Mouse (Mus musculus) right cerebral cortex, postnatal 25 days (tissue): ENCODE results near the gene Srbd1.

Source experiments
- DNase-seq: peaks from one replicate; pipeline ENCODE4 v3.0.0; 2022

Srbd1 gene

DNA sequence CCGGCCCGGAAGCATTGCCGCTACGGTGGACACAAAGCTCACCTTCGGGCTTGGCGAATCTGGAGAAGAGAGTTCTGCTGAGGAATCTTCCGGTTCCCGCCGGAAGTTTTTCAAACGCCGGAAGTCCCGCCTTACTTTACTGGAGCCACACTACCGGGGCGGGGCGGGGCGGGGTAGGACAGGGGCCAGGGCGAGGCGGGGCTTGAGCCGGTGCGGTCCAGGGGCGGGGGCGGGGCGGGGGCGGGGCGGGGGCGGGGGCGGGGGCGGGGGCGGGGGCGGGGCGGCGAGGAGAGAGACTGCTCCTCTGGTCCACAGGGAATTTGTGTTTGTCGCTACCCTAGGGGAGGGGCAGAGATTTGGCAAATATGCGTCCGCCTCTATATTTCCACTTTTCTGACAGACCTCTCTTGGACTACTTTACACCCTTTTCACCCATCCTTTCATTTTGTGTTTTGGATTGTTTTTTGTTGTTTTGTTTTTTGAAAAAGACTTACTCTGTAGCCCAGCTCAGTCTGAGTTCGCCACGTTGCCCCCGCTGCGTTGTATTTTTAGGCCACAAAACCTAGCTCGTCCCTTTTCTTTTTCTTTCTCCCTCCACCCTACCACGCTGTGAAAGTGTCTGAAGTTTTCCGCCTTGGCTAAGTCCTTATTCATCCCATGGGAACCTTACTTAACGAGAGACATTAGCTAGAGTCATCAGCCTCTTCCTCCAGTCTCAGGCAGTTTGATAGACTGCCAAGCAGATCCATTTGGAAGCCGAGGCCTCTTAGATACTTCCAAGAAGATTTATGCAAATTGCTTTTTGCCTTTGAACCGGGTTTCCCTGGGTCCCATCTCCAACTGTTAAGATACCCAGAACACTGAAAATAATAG is at the start of gene Srbd1:
Gene Srbd1, minus strand, starts transcription at position 97 of the 873 bp plus-strand sequence.
- DNase-seq, result peak; percentile 87

DNA sequence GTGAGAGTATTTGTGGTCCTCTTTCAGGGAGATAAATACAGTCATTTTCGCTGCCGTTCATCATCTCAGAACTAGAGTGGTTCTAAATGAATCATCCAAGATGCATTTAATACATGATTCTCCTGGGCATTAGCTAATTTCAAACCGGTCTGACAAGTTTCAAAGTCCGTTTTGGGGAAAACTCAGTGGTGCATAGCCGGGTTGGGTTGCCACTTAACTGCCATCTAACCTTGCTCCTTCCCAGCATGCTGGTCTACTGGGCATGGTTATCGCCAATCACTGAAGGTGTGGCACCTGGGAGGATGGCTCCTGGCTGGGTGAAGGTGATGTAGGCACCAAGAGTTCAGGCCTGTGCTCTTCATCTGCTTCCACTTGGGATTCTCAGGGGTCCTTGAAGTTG is 49.0 kb upstream of the Srbd1 start:
- no peak for DNase-seq

DNA sequence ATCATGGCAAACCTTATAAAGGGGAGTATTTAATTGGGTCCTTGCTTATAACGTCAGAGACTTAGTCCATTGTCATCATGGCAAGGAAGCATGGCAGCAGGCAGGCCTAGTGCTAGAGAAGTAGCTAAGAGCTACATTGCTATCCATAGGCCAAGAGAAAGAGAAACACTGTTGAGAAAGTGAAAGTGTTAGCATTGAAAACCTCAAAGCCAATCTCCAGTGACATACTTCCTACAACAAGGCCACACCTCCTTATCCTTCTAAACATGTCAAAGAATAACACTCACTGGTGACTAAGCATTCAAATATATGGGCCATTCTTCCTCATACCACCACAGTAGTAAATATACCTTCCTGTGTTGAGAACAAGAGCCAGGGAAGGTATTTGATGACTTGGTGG is 42.8 kb upstream of the Srbd1 start:
- DNase-seq, result no peak

DNA sequence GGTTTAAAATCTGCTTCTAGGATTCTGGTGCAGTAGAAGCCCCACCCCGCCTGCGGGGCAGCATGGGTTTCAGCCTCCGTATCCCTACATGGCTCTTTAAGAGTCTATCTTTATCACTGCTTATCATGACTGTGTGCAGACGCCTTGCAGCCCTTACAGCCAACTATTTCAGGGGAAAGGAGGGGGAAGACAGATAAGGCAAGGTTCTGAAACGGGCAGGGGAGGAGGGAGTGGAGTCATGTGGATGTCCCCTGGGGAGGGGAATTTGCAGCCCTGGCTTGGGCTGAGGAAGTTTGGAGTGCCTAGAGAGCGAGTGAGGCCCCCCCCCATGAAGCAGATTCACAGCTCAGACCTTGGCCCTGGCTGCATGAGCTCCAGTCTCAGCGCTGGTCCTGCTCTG is 40.6 kb upstream of the Srbd1 start:
- DNase-seq, result no peak

DNA sequence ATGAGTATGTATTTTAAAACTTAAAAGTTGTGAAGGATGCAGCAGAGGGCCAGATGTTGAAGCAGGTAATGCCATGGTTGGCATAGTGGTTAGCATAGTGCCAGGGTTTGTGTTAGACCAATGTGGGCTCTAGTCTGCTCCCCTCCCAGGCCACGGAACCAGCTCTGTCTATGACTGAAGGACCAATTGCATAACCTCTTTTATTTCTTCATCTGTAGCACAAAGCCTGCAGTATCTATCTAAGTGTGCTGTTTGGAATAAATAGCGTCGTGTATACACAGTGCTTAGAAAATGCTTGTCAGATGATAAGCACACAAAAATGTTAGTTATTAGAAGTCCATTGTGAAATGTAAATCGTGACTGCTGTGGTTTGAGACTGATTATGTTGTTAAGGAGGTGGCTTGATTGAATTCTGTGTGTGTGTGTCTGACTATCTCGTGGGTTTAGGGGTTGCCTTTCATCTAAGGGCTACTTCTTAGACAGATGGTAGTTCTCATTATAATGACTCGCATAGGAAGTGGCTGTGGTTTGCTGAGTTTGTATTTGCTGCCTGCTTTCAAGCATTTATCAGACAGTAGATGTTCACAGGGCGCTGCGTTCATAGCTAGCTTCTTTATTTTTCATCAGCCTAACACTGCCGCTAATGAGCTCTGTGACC is 39.7 kb upstream of the Srbd1 start:
- no peak for DNase-seq

DNA sequence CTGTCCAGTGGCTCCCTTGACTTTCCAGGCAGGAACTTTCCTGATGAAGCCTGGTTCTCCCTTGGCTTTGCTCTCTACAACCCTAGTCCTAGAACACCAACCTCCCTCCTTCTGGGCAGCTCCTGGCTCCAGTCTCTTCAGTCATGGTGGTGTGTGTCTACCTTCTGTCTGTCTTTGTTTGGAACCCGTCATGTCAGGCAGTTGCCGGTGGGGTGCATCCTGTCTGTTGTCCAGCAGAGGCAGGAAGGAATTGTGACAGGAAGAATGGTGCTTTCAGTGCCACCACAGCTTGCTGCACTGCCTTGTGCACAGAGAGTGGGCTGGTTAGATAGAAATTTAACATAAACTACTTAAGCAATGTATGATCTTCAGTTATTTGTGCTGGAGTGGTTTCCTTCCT is 38.8 kb upstream of the Srbd1 start:
- DNase-seq, result no peak

DNA sequence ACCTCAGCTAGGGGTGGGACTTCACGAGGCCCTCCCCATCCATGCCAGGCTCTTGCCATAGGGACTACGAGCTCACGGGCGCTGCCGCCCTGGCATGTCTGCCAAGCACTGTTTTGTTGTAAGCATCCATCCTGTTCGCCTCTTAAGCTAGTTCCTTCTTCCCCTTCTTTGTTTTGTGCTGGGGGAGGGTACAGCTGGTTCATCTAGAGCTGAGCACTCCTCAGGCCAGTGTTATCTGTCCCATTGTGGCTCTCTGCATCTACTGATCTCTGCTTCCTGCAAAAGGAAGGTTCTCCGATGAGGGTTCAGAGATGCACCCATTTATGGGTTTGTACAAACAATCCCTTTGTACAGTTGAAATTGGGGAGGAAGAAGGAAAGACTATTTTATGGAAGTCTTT is 31.7 kb upstream of the Srbd1 start:
- no peak for DNase-seq

DNA sequence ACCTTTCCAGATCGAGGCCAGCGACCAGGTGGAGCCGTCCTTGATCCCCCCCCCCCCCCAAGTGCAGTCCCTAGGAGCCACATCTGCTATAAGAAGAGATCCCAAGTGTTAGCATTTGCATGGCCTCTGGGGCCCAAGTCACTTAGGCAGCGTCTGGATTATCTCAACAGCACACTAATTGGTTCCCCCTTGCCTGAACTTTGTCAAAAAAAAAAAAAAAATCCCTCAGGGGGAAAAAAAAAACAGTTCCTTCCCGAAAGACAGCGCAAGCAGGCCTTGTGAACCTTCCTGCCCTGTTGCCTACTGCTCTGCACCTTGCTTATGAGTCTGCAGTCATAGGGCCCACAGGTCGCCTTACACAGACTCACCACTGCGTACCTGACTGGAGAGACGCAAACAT is 30.5 kb upstream of the Srbd1 start:
- DNase-seq, result no peak

DNA sequence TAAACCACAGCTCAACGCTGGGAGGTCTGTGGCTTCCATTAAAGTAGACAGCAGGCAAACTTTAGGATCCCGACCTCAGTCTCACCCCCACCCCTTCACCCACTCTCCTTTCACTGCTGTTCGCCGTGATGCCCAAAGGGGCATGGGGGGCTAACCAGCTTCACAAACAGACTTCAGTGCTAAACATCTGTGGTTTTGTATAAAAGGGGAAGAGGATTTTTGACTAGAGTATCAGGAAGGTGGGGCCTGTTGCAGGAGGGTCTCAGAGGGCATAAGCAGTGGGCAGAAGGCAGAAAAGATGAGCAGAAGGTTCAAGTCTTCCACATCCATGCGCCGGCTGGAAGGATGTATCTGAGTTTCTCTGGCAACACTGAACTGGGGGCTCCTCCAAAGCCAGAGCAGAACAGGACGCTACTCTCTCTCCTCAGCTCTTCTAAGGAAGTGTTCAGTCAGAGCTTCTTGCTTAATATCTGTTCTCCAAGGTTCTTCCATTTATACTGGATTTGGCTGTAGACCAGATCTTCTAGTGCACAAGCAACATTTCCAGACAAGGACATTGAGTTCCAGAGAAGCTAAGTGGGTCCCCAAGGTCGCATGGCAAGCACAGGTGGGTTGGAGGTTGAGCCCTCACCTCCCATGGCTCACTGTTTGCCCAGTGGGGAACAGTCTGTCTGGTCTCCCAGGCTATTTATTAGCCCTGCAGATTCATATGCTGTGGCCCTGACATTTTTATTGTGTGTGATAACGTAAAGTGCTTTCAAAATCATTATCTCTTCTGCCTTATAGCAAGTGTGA is 25.4 kb upstream of the Srbd1 start:
- DNase-seq, result no peak

DNA sequence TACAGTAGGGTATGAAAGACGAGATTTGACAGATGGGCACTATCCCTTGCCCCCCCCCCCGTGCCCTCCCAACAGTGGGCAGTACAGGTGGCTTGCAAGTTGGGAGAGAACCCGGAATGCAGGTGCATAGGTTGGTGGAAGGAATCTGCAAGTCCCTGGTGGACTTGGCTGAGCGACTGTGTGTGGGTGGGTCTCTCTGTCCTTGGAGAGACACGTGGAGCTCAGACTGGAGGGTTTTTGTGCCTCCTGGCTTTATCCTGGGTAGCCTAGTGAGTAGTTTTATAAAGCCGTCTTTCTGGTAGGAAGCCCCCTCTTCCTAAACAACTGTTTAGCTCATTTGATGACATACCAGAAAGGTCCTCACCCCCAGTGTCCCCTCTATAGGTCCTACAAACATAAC is 24.1 kb upstream of the Srbd1 start:
- DNase-seq, result no peak

DNA sequence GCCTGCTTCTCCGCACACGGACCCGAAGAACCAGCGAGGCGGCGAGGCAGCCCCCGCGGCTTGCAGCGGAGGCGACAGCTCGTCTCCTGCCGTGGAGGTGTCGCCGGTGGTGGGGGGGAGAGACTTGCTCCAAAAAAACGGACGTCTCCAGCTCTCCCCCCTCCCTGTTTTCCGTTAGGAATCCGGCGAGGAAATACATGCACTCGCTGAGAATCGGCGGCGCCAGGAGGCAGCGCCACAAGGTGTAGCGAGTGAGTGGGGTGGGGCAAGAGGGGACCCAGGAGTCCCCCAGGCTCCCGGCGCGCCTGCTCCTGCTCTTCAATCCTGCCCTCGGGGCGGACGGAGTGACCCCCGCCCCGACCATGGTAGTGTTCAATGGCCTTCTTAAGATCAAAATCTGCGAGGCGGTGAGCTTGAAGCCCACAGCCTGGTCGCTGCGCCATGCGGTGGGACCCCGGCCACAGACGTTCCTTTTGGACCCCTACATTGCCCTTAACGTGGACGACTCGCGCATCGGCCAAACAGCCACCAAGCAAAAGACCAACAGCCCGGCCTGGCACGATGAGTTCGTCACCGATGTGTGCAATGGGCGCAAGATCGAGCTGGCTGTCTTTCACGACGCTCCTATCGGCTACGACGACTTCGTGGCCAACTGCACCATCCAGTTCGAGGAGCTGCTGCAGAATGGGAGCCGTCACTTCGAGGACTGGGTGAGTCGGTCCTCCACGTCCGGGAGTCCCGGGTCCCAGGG is 23.4 kb upstream of the Srbd1 start:
- peak; percentile 66 for DNase-seq

DNA sequence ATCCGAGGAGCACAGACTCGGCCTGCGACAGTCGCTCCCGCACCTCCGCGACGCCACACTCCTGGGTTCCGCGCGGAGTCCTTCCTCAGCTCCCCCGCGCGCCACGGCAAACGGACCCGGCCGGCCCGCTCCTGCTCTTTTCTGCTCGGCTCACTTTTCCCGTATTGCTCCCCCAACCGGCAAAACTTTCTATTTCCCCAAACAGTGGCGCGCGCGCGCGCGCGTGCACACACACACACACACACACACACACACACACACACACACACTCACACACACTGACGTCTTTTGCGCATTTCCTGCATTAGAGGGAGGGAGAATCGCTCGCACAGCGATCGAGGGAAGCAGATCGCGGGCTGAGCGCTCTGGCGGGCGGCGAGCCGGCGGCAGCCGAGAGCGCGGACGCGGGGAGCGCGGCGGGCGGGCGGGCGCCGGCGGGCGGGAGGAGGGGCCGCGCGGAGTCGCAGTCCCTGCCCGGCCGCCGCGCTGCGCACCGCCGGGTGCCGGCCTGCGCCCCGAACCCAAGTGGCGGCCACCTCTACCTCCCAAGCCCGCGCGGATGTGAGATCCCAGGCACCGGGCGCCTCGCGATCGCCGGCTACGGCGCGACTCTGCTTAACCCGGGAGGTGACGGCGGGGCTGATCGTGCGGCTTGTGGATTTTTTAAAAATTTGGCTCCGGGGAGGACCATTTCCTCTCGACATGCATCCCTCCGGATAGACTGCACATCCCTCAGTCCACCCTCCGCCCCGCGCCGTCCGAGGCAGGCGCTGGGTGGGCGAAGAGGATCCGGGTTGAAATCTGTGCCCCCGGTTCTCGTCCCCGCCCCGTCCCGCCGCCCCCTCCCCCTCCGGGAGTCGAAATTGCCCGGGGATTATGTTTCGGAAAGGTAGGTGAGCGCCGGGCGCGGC is 22.6 kb upstream of the Srbd1 start, which contains the start of gene Prkce:
Gene Prkce, plus strand, starts transcription at position 466 of the 911 bp plus-strand sequence.
- DNase-seq, result peak; percentile 82

DNA sequence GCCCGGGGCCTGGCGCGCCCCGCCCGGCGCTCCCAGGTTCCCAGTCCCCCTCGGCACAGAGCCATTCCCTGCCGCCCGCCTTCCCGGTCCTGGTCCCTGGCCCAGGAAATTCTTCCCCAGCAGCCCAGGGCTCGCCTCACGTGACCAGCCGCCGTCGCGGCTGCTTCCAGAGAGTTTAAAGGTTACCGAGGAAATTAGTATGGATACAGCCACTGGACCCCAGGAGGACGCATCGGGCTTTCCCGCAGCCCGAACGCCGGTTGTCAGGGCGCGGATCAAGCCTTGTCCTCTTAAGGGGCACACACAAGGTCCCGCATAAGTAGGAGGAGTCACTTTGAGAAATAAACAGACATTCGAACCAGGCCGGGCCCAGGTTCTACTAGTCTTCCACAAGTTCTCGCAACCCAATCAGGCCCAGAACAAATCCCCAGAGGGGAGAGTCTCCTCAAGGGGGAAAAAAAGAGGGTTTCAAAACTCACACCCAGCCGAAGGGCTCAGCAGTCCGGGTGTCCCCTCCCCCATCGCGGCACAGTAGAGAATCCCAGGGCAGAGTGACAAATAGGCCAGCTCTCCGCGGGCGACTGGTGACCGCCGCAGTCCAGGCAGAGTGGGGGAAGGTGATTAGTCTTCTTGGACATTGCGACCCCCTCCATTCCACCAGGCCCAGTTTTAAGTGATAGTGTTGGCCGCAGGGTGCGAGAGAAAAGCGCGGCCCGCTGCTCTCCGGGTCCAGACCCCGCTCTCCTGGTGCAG is 21.8 kb upstream of the Srbd1 start:
- peak; percentile 68 for DNase-seq

DNA sequence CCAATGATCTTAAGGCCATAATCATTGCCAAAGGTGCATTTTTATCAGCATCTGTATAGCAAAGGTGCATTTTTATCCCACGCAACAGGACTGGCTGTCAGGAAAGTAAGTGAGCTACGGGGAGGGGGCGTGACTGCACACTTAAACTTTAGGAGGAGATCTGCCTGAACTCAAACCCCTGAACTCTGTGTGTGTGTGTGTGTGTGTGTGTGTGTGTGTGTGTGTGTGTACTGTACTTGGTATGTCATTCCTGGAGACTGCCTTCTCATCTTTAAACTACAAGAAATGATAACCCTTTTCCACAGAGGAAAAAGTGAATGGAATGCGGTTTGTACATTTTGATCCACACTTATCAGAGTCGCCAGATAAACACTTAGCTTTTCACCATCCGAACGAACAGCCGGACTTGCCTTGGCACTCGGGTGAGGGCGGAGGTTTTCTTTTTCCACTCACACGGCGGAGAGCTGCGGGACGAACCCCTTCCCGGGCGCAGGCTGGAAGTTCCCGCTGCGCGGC is 21.1 kb upstream of the Srbd1 start:
- DNase-seq, result no peak

DNA sequence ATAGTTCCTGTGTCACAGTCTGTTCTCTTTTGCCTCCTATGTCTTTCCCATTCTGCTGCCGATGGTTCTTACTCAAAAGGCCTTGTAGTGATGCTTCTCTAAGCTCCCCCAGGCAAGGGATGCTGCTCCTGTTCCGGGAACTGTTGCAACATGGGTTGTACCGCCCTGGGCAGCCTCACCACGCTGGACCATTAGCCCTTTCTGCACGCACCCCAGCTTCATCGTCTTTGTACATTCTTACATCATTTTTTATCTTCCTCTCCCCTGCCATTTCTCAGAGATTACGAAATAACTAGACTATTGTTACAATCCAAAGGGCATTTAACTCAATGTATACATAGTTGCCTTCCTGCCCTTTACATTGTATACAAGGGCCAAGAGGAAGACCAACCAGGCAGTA is 19.4 kb upstream of the Srbd1 start:
- no peak for DNase-seq

DNA sequence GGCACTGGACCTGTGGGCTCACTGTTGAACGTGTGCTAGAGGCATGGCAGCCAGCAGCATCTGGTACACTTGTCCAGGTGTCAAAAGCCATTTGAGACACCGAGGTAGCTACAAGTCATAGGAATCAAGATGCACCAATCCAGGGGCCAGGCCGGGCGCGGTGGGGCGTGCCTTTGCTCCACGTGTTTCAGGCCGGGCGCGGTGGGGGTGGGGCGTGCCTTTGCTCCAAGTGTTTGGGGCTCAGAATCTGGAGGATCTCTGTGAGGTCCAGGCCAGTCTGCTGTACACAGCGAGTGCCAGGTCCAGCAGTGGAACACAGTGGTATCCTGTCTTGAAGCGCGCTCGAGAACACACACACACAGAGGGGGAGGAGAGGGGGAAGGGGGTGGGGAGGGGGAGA is 17.7 kb upstream of the Srbd1 start:
- DNase-seq, result no peak

DNA sequence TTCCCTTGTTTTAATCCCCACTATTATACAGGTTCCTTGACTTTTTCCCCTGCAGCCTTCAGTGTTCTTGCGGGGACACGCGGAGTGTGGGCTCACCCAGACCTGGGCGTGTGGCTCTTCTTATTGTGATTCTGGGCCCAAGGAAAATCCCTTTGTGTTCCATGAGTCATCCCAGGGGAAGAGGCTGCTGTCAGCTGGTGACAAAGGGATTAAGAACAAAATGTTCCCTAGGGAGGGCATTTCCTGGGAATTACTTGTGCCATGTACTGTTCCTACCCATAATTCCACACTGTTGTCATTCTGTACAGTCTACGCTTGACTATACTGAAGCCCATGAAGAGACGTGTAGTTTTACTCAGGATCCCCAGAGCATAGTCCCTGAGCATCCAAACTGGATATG is 12.0 kb upstream of the Srbd1 start:
- no peak for DNase-seq

DNA sequence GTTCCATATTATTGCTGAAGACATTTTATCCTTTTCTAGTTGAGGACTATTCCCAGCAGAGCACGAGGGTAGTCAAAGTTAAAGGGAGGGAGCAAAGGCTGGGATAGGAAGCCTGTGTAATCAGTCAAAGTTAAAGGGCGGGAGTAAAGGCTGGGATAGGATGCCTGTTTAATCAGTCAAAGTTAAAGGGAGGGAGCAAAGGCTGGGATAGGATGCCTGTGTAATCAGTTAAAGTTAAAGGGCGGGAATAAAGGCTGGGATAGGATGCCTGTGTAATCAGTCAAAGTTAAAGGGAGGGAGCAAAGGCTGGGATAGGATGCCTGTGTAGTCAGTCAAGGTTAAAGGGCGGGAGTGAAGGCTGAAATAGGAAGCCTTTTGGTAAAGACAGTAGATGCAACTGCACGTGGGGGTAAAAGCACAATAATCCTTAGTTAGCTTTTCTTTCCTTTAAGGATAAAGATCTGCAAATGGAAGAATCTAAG is 5.9 kb upstream of the Srbd1 start:
- peak; percentile 62 for DNase-seq

DNA sequence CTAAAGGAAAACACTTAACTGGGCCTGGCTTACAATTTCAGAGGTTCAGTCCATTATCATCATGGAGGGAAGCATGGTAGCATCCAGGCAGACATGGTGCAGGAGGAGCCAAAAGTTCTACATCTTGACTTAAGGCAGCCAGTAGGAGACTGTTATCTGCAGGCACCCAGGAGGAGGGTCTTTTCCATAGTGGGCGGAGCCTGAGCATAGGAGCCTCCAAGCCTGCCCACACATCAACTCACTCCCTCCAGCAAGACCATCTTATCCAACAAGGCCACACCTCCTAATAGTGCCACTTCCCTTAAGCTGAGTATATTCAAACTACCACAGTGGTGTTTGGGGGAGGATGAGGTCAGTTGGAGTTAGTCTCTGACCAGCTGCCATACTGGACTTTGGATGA is 4.8 kb upstream of the Srbd1 start:
- no peak for DNase-seq

DNA sequence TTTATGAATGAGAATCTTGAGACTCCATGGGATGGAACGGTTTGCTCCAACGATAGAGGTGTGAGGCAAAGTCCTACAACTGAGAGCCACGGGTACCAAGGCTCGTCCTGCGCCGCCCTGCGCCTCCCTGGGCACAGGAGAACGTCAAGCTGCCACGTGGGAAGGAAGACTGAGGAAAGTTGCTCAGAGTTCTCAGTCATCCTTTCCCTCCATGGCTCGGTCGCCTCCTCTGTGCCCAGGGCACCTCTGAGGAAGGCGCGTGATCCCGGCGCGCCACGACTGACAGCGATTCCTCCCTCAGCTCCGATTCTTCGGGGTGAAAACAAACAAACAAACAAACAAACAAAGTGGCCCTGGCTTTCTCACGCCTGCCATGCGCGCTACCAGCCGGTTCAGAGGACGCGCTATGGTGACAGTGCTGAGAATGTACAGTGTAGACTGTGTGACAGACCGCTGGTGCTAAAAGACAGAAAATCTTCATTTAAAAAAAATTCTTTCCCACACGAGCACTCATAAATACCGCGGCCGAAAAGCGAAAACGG is 367 bp downstream of the Srbd1 start:
- peak; percentile 22 for DNase-seq
